Mouse (Mus musculus): ENCODE results near the gene Zbtb8os. TPM values are rescaled to one million over a fixed set of nuclear protein-coding genes. Genes with fewer than 3 reads are reported as not detected.

The Zbtb8os gene
- total and polyA plus RNA-seq, 3 experiments: 2.8 to 77.1 (median 15.3) TPM

GRCm38 (mm10) chr4:129334677-129335215 lies 749 bp upstream of the Zbtb8os start:
- Histone ChIP-seq H3K4me3 (ENCODE audit: low read depth, low read length) (peak overlapping the region; percentile 98), H3K4me1 (ENCODE audit: insufficient read depth, low read depth, low read length) (peaks cover 54% of the 10 kb centered on the region), H3K36me3 (replicated peaks) (peaks cover 63% of the 10 kb centered on the region), H3K27me3 (ENCODE audit: insufficient read depth, low read length) (no peaks in the 10 kb centered on the region), H3K9me3 (replicated peaks) (no peaks in the 10 kb centered on the region)
- TF ChIP-seq GATA1 (IDR thresholded peaks at IDR 0.05; ENCODE audit: borderline replicate concordance, low read length): no peak
- ATAC-seq (ENCODE audit: extremely low read depth, insufficient number of reproducible peaks, low FRiP score, poor library complexity, severe bottlenecking) (no peak), DNase-seq (ENCODE audit: low spot score) (no peak)

DNA sequence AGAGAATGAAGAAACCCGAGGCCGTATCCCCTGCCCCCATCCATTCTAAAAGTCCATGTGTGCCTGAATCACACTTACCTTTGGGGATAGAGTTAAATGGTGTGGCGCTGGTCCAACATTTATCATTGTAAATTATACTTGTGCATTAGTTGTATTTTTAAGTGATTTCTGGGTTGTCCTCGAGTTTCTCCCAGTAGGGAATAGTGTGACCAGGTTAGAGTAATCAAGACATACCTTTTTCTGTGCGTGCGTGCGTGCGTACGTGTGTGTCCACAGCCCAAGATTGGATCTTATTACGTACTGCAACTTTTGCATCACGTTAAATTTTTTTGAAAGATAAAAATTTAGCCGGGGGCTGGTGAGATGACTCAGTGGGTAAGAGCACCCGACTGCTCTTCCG lies 796 bp downstream of the Zbtb8os start:
- no peak for DNase-seq (ENCODE audit: low spot score)
- no peaks in the 10 kb centered on the region for H3K9me3 ChIP-seq (replicated peaks)
- peak overlapping the region; percentile 98 for H3K4me3 ChIP-seq (ENCODE audit: low read depth, low read length)
- TF ChIP-seq POLR2AphosphoS5 (IDR thresholded peaks at IDR 0.05; ENCODE audit: insufficient replicate concordance, low read depth, low read length) (no peak), TAL1 (conservative IDR thresholded peaks at IDR 0.05; ENCODE audit: low read depth, low read length) (no peak), CTCF (IDR thresholded peaks at IDR 0.05; ENCODE audit: low read depth, low read length) (no peak), GATA2 (IDR thresholded peaks at IDR 0.05; ENCODE audit: borderline replicate concordance, low read depth, low read length) (no peak), GATA1 (IDR thresholded peaks at IDR 0.05; ENCODE audit: borderline replicate concordance, low read length) (no peak)
- no peaks in the 10 kb centered on the region for H3K27me3 ChIP-seq (ENCODE audit: insufficient read depth, low read length)
- ATAC-seq (ENCODE audit: extremely low read depth, insufficient number of reproducible peaks, low FRiP score, poor library complexity, severe bottlenecking): no peak
- H3K36me3 ChIP-seq (replicated peaks): peaks cover 62% of the 10 kb centered on the region
- peaks cover 44% of the 10 kb centered on the region for H3K4me1 ChIP-seq (ENCODE audit: insufficient read depth, low read depth, low read length)

- ATAC-seq (ENCODE audit: extremely low read depth, insufficient number of reproducible peaks, low FRiP score, poor library complexity, severe bottlenecking) (no peak), DNase-seq (ENCODE audit: low spot score) (no peak)
- TF ChIP-seq POLR2AphosphoS5 (IDR thresholded peaks at IDR 0.05; ENCODE audit: insufficient replicate concordance, low read depth, low read length): no peak
- no peak for TF ChIP-seq GATA1 (IDR thresholded peaks at IDR 0.05; ENCODE audit: borderline replicate concordance, low read length)
- TF ChIP-seq CTCF (IDR thresholded peaks at IDR 0.05; ENCODE audit: low read depth, low read length): no peak
- TF ChIP-seq GATA2 (IDR thresholded peaks at IDR 0.05; ENCODE audit: borderline replicate concordance, low read depth, low read length): no peak
- TF ChIP-seq TAL1 (conservative IDR thresholded peaks at IDR 0.05; ENCODE audit: low read depth, low read length): no peak
- Histone ChIP-seq H3K27me3 (ENCODE audit: insufficient read depth, low read length) (no peaks in the 10 kb centered on the region), H3K4me1 (ENCODE audit: insufficient read depth, low read depth, low read length) (peaks cover 17% of the 10 kb centered on the region), H3K36me3 (replicated peaks) (peaks cover 63% of the 10 kb centered on the region), H3K9me3 (replicated peaks) (no peaks in the 10 kb centered on the region), H3K4me3 (ENCODE audit: low read depth, low read length) (no peak overlapping the region)
These were observed 4.2 kb downstream of the Zbtb8os start for GRCm38 (mm10) chr4:129339743-129340142.

DNA sequence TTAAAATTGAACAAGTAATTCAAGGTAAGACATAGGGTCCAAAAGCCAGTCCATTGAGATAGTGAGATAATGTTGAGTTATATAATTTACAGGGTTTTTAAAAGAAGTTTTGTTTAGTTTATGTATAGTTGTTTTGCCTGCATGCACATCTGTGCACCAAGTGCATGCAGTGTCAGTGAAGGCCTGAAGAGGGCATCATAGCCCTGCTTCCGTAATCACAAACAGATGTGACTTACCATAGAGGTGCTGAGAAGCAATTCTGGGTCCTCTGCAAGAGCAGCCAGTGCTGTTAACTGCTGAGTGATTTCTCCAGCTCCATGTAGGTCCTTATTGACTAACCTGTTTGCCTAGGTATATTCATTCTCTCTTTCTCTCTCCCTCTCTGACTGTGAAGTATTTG lies 6.4 kb downstream of the Zbtb8os start:
- DNase-seq (ENCODE audit: low spot score) (no peak), ATAC-seq (ENCODE audit: extremely low read depth, insufficient number of reproducible peaks, low FRiP score, poor library complexity, severe bottlenecking) (no peak)
- Histone ChIP-seq H3K9me3 (replicated peaks) (no peaks in the 10 kb centered on the region), H3K27me3 (ENCODE audit: insufficient read depth, low read length) (no peaks in the 10 kb centered on the region), H3K4me1 (ENCODE audit: insufficient read depth, low read depth, low read length) (peaks cover 12% of the 10 kb centered on the region), H3K4me3 (ENCODE audit: low read depth, low read length) (no peak overlapping the region), H3K36me3 (replicated peaks) (peaks cover 78% of the 10 kb centered on the region)
- no peak for TF ChIP-seq TAL1 (conservative IDR thresholded peaks at IDR 0.05; ENCODE audit: low read depth, low read length)
- no peak for TF ChIP-seq CTCF (IDR thresholded peaks at IDR 0.05; ENCODE audit: low read depth, low read length)
- no peak for TF ChIP-seq GATA1 (IDR thresholded peaks at IDR 0.05; ENCODE audit: borderline replicate concordance, low read length)
- no peak for TF ChIP-seq POLR2AphosphoS5 (IDR thresholded peaks at IDR 0.05; ENCODE audit: insufficient replicate concordance, low read depth, low read length)
- no peak for TF ChIP-seq GATA2 (IDR thresholded peaks at IDR 0.05; ENCODE audit: borderline replicate concordance, low read depth, low read length)

DNA sequence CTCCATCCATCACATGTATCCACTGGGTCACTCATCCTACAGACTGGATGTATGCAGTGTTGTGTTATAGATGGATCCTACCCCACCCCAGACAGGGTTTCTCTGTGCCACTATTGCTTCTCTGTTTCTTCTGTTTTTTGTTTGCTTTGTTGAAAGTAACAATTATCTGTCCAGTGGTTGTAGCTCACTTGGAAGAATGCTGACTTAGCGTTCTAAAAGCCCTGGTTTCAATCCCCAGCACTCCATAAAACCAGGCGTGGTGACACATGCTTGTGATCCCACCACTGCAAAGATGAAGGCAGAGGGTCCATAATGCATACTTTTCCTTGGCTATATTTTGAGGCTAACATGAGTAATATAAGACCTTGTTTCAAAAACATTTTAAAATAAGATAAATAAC lies 7.2 kb downstream of the Zbtb8os start:
- ATAC-seq (ENCODE audit: extremely low read depth, insufficient number of reproducible peaks, low FRiP score, poor library complexity, severe bottlenecking) (no peak), DNase-seq (ENCODE audit: low spot score) (no peak)
- Histone ChIP-seq H3K27me3 (ENCODE audit: insufficient read depth, low read length) (no peaks in the 10 kb centered on the region), H3K4me3 (ENCODE audit: low read depth, low read length) (no peak overlapping the region), H3K36me3 (replicated peaks) (peaks cover 74% of the 10 kb centered on the region), H3K9me3 (replicated peaks) (no peaks in the 10 kb centered on the region), H3K4me1 (ENCODE audit: insufficient read depth, low read depth, low read length) (peaks cover 7% of the 10 kb centered on the region)
- TF ChIP-seq CTCF (IDR thresholded peaks at IDR 0.05; ENCODE audit: low read depth, low read length): no peak
- TF ChIP-seq GATA2 (IDR thresholded peaks at IDR 0.05; ENCODE audit: borderline replicate concordance, low read depth, low read length): no peak
- TF ChIP-seq GATA1 (IDR thresholded peaks at IDR 0.05; ENCODE audit: borderline replicate concordance, low read length): no peak
- no peak for TF ChIP-seq POLR2AphosphoS5 (IDR thresholded peaks at IDR 0.05; ENCODE audit: insufficient replicate concordance, low read depth, low read length)
- TF ChIP-seq TAL1 (conservative IDR thresholded peaks at IDR 0.05; ENCODE audit: low read depth, low read length): no peak

DNA sequence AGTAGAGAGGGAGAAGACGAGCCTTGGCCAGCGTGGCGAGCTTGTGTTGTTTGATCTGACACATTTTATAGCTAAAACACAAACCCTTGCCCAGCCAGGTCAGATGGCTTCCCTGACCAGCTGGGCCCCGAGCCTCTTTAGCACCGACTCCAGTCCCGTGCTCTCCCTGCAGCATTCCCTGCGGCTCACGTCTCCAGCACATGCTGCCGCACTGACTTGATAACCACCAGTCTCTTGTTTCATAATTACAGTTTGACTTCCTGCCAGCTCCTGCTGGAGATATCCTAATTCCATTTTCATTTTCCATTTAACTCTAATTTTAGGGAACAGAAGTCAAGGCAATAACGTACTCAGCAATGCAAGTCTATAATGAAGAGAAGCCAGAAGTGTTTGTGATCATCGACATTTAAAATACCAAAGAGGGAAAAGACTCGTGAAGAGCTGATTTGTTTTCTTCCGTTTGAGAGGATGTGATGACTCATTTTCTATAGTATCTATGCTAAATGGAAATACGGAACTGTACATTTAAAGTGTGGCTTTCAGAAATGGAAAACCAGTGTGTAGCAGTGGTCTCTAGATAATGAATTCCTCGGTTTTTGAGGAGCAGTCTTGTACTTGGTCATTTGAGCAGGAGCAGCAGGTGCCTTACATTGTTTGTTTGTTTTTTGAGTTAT lies 11.1 kb downstream of the Zbtb8os start:
- no peaks in the 10 kb centered on the region for H3K9me3 ChIP-seq (replicated peaks)
- no peak overlapping the region for H3K4me3 ChIP-seq (ENCODE audit: low read depth, low read length)
- H3K4me1 ChIP-seq (ENCODE audit: insufficient read depth, low read depth, low read length): no peaks in the 10 kb centered on the region
- H3K27me3 ChIP-seq (ENCODE audit: insufficient read depth, low read length): no peaks in the 10 kb centered on the region
- no peak for ATAC-seq (ENCODE audit: extremely low read depth, insufficient number of reproducible peaks, low FRiP score, poor library complexity, severe bottlenecking)
- DNase-seq (ENCODE audit: low spot score): no peak
- H3K36me3 ChIP-seq (replicated peaks): peaks cover 49% of the 10 kb centered on the region
- TF ChIP-seq CTCF (IDR thresholded peaks at IDR 0.05; ENCODE audit: low read depth, low read length) (no peak), GATA2 (IDR thresholded peaks at IDR 0.05; ENCODE audit: borderline replicate concordance, low read depth, low read length) (no peak), TAL1 (conservative IDR thresholded peaks at IDR 0.05; ENCODE audit: low read depth, low read length) (no peak), POLR2AphosphoS5 (IDR thresholded peaks at IDR 0.05; ENCODE audit: insufficient replicate concordance, low read depth, low read length) (no peak), GATA1 (IDR thresholded peaks at IDR 0.05; ENCODE audit: borderline replicate concordance, low read length) (no peak)

Measured in G1E (cell line).